Mouse (Mus musculus): ENCODE data around the gene Ddx19b. TPM values are rescaled to one million over a fixed set of nuclear protein-coding genes. Genes with fewer than 3 reads are reported as not detected.

Ddx19b gene
- total and polyA plus RNA-seq, 3 experiments: 12.6 to 14.4 (median 13.5) TPM

- peak overlapping the region; percentile 75 for H3K9ac ChIP-seq (ENCODE audit: insufficient read depth, low read depth)
- peak; percentile 88 for DNase-seq (ENCODE audit: extremely low read depth)
- H3K4me1 ChIP-seq (ENCODE audit: control insufficient read depth in 1 of 2, insufficient read depth in 2 of 2): peaks cover 0 to 17% of the 10 kb centered on the region in 2 experiments; a peak in 2 of 4 replicates
- TF ChIP-seq UBTF (IDR thresholded peaks at IDR 0.05; ENCODE audit: low read depth, low read length): peak; percentile 53; the same call in 1 of the 2 replicates
- TF ChIP-seq RAD21 (IDR thresholded peaks at IDR 0.05; ENCODE audit: low read depth, low read length): no peak
- no peak for TF ChIP-seq E2F4 (IDR thresholded peaks at IDR 0.05; ENCODE audit: insufficient replicate concordance, low read depth, low read length)
- peak; percentile 78; the same call in 1 of the 2 replicates for TF ChIP-seq KAT2A (IDR thresholded peaks at IDR 0.05; ENCODE audit: insufficient replicate concordance, low read length)
- no peak for TF ChIP-seq EP300 (IDR thresholded peaks at IDR 0.05; ENCODE audit: low read length)
- TF ChIP-seq MAX (IDR thresholded peaks at IDR 0.05; ENCODE audit: low read length): peak; percentile 29; the same call in 1 of the 2 replicates
- TF ChIP-seq ELF1 (IDR thresholded peaks at IDR 0.05; ENCODE audit: low read depth, low read length): peak; percentile 88
- peak; percentile 78 for TF ChIP-seq POLR2A (IDR thresholded peaks at IDR 0.05; ENCODE audit: low read depth, low read length)
- TF ChIP-seq JUN (IDR thresholded peaks at IDR 0.05; ENCODE audit: insufficient read depth, low read depth, low read length): no peak
- TF ChIP-seq HCFC1 (IDR thresholded peaks at IDR 0.05; ENCODE audit: low read depth, low read length): peak; percentile 90
- TF ChIP-seq MAZ (IDR thresholded peaks at IDR 0.05; ENCODE audit: low read depth, low read length): no peak
- no peak for TF ChIP-seq NRF1 (IDR thresholded peaks at IDR 0.05; ENCODE audit: low read depth, low read length)
- TF ChIP-seq TBP (conservative IDR thresholded peaks at IDR 0.05; ENCODE audit: low read depth, low read length): peak; percentile 70; the same call in 1 of the 2 replicates
- peak; percentile 97 for TF ChIP-seq SIN3A (IDR thresholded peaks at IDR 0.05; ENCODE audit: low read length)
- peak; percentile 35; the same call in 1 of the 2 replicates for TF ChIP-seq MEF2A (IDR thresholded peaks at IDR 0.05; ENCODE audit: borderline replicate concordance, low read depth, low read length)
- no peak for TF ChIP-seq ZNF384 (IDR thresholded peaks at IDR 0.05; ENCODE audit: low read depth, low read length)
- no peak for TF ChIP-seq ZKSCAN1 (IDR thresholded peaks at IDR 0.05; ENCODE audit: borderline replicate concordance, low read depth, low read length)
- peak; percentile 73 for TF ChIP-seq NELFE (IDR thresholded peaks at IDR 0.05; ENCODE audit: low read depth, low read length)
- 0 out of 2 replicates have a peak, but pooled peaks have one; percentile 65 for TF ChIP-seq POLR2AphosphoS2 (IDR thresholded peaks at IDR 0.05; ENCODE audit: low read depth, low read length)
- peak; percentile 91 for TF ChIP-seq MXI1 (IDR thresholded peaks at IDR 0.05; ENCODE audit: low read depth, low read length)
- TF ChIP-seq IRF4 (IDR thresholded peaks at IDR 0.05; ENCODE audit: low read depth, low read length): 0 out of 2 replicates have a peak, but pooled peaks have one; percentile 43
- TF ChIP-seq TCF12 (IDR thresholded peaks at IDR 0.05; ENCODE audit: low read depth, low read length): peak; percentile 83
- TF ChIP-seq CHD2 (IDR thresholded peaks at IDR 0.05; ENCODE audit: low read length): no peak
- TF ChIP-seq GABPA (IDR thresholded peaks at IDR 0.05; ENCODE audit: insufficient replicate concordance, low read depth, low read length): peak; percentile 30; the same call in 1 of the 2 replicates
- peak overlapping the region; percentile 84 to 95 (median 90) for H3K4me3 ChIP-seq (replicated peaks in 1 of 3; ENCODE audit: low read depth in 2 of 3, low read length in 2 of 3, poor library complexity in 1 of 3)
- H3K27me3 ChIP-seq (replicated peaks): no peaks in the 10 kb centered on the region
- dilution Hi-C loops (cut with MboI; ENCODE audit: extremely low pct_ligation_motif_present, extremely low pct_unique_long_range_greater_than_20kb, low sequenced_read_pairs) (no loop called here), in situ Hi-C loops (cut with MboI; ENCODE audit: low pct_ligation_motif_present, low pct_unique_long_range_greater_than_20kb, low sequenced_read_pairs) (no loop called here)
- H3K9me3 ChIP-seq (replicated peaks; ENCODE audit: low read length): no peaks in the 10 kb centered on the region
- peaks cover 0 to 10% of the 10 kb centered on the region in 2 experiments for H3K36me3 ChIP-seq (replicated peaks in 1 of 2; ENCODE audit: control insufficient read depth in 1 of 2, insufficient read depth in 1 of 2, low read length in 1 of 2)
- H3K27ac ChIP-seq (ENCODE audit: insufficient read depth, low read depth): peak overlapping the region; percentile 43
- H3K4me2 ChIP-seq (ENCODE audit: insufficient read depth, low read depth, poor library complexity, severe bottlenecking): peak overlapping the region; percentile 94; the same call in 1 of the 2 replicates
- H3K79me2 ChIP-seq (replicated peaks; ENCODE audit: control insufficient read depth, extremely low read depth, insufficient read depth, poor library complexity, severe bottlenecking): 0 out of 2 replicates have a peak, but pooled peaks cover 4% of the 10 kb centered on the region
These were observed 4.1 kb downstream of the Ddx19b start for GRCm38 (mm10) chr8:111027391-111027937.

Data from CH12.LX (cell line).